Mouse (Mus musculus): ENCODE results near the gene Myh9.

DNA sequence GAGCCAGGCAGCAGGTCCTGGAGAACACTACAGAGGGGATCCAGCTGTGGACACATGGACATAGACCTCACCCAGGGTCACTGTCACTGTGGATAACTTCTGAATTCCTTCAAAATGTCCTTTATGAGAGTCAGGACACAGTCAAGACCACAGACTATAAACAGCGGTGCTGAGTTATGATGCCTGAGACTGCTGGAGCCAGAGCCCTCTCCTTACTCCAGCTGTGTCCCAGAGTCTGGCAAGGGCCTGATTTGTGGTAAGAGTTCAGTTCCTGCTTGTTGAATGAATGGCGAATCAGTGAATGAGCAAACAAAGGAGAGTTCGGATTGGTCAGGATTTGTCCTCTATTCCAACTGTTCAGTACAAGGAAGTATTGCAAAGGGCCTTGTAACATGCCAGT lies 34.7 kb upstream of the Myh9 start:
- no peak for TF ChIP-seq CTCF (IDR thresholded peaks at IDR 0.05; ENCODE audit: insufficient read depth, low read depth, low read length)
- no peak for TF ChIP-seq POLR2A (IDR thresholded peaks at IDR 0.05; ENCODE audit: insufficient read depth, low read depth, low read length)

Measured in olfactory bulb, adult 2 months (tissue).